Mouse (Mus musculus) thymus, postnatal 36 days (tissue): ENCODE results near the gene Olfr710.
"Not testable (repeated sequence)": the region's sequence is repeated elsewhere in the genome, so short reads cannot be mapped to it uniquely, and the experiment has no call there.

Experiments used
- DNase-seq, 2 experiments: peaks; one replicate each; pipeline ENCODE4 v3.0.0; 2022; ENCODE audit warnings: mixed read lengths in 2 of 2

Gene Olfr710

DNA sequence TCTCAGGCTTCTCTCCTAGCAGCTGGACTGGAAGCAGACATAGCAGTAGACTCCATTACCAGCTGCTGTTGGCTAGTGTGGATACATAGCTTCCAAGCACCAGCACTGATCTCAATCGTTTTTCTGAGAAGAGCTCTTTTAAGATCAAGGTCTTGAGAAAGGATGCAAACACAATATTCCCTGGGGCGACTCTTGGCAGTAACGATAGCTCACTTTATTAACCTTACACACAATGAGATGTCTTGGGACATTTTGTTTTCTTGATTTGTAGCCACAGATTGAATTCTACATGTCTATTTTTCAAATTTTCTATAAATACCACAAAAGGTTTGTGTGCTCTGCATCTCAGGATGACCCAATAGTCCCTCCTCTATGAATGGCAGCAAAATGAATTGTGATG, at the start of gene Olfr710:
TSS of gene Olfr710 (minus strand) at position 101 of the 400 bp plus-strand sequence.
- DNase-seq, result no peak

DNA sequence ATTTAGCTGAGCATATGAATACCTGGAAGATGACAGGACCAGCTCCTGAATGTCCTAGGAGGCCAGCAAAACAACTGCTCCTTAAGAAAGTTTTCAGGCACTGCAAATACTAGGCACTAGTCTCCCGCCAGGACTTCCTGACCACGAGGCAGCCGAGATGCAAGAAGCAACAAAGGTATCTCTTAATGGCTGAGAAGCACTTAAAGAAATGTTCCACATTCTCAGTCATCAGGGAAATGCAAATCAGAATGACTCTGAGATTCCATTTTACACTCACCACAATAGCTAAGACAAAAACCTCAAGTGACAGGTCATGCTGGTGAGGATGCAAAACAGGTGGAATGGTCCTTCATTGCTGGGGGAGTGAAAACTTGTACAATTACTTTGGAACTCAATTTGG, 37.1 kb upstream of the Olfr710 start:
- no peak for DNase-seq

DNA sequence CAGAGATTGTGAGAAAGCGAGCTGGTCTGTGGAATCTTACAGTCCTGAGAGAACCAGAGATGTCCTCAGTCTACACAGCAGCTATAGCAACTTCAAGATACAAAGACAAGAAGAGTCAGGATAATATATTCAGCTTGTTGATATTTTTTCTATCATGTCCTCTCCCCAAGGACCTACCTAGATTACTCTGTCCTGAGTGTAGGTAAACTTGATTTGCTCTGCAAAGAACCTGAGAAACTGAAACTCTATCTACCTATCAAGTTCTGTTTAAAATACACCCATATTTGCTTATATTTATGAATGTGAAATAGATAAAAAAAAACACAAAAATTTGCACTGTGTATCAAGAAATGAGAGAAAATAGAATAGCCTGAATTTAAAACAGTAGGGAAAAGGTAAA, 27.2 kb upstream of the Olfr710 start, which contains the start of gene Olfr711:
TSS of gene Olfr711 (minus strand) at position 101 of the 400 bp plus-strand sequence.
- no peak for DNase-seq

DNA sequence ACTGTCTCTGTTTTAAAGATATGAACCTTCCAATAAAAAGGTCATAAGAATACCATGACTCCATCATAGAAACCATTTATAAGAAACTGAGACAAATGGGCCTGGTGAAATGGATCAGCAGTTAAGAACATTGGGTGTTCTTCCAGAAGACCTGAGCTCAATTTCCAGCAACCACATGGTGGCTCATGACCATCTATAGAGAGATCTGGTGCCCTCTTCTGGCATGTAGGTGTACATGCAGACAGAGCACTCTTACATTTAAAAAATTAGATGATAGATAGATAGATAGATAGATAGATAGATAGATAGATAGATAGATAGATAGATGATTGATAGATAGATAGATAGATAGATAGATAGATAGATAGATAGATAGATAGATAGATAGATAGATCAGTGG, 19.4 kb upstream of the Olfr710 start:
- not testable (repeated sequence) for DNase-seq

DNA sequence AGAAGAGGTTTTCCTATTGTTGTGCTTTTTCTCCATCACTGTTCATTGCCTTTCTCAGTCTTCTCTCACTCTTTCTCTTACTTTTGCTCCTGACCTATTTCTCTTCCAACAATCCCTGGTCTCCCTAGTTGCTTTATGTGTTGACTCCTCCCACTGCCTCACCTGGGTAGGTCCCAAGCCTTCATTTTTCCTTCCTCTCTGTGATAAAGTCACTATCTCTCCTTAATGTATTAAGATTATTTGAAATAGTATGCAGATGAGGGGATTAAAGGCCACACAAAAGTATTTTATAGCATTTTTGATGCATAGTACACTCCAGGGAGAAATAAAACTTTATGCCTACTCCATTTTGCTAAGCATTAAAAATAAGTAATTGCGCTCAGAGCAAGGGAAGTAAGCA, 15.7 kb upstream of the Olfr710 start, which contains the start of gene Olfr6:
TSS of gene Olfr6 (minus strand) at position 101 of the 400 bp plus-strand sequence.
- no peak for DNase-seq

DNA sequence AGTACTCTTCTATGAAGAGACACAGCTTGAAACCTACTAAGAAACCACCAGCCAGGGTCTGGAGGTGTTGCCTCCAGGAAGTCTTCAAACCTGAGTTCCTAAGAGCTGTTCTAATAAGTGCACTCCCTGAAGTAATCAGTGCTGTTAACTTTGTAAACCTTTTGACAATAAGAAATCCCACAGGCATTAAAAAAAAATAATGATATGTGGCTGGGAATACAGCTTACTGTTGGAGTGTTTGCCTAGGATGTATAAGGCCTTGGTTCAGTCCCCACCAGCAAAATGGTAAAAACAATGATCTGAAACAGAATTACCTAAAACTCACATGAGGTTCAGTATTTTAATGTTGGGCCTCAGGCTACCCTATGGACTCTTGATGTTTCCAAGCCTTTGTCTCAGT, 16.0 kb downstream of the Olfr710 start, which contains the start of gene Olfr709-ps1:
TSS of gene Olfr709-ps1 (minus strand) at position 101 of the 400 bp plus-strand sequence.
- no peak for DNase-seq

DNA sequence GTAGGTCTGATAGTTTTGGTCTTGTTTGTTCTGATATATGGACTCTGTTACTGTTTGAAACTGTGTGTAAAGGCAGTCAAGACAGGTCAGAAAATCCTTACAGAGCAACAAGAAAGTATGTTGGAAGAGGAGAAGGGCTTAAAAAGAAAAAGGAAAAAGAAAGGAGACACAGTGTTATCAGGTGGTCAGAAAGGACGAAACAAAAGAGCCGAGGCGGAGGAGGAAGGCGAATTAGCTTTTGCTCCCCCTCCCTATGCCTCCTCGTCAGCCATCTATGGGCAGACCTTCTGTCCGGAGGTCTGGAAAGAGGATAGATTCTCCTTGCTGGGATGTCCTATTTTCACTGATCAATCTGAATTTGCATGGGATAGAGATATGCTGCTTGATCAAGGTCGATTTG, 27.2 kb downstream of the Olfr710 start:
- DNase-seq, result not testable (repeated sequence)

DNA sequence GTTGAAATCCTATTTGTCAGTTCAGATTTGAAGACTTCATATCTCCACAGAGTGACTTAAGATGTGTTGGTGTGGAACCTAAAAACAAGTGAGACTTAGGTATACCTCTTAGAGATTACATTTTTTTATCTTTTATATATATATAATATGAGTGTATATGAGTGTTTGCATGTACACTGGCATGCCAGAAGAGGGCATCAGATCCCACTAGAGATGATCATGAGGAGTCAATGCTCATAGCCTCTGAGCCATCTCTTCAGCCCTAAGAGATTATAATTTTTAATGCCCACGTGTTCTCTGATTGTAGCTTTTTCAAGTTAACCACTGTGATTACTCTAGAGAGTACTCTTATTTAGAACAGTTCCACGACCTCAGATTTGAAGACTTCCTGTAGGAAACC, 40.4 kb downstream of the Olfr710 start, which contains the start of gene Olfr1532-ps1:
TSS of gene Olfr1532-ps1 (plus strand) at position 326 of the 400 bp plus-strand sequence.
- no peak for DNase-seq

DNA sequence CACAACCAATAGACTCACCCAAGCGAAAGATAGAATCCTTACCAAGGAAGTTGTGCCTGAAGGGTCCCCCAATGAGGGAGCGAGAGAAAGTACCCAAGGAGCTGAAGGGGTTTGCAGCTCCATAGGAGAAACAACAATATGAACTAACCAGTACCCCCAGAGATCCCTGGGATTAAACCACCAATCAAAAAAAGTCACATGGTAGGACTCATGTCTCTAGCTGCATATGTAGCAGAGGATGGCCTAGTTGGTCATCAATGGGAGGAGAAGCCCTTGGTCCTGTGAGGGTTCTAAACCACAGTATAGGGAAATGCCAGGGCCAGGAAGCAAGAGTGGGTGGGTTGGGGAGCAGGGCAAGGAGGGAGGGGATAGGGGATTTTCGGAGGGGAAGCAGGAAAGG, 47.0 kb downstream of the Olfr710 start, which contains the start of gene Olfr707:
TSS of gene Olfr707 (minus strand) at position 101 of the 400 bp plus-strand sequence.
- not testable (repeated sequence) for DNase-seq
